Mouse (Mus musculus) ES-Bruce4 (cell line): ENCODE measurements around the gene Foxc1.

Source experiments
- CTCF ChIP-seq: IDR thresholded peaks from one replicate; pipeline ENCODE4 v1.8.1; 2011; ENCODE audit warnings: low read depth, low read length
- POLR2A ChIP-seq: IDR thresholded peaks from one replicate; pipeline ENCODE4 v1.8.1; 2011; ENCODE audit warnings: low read length; ENCODE audit not compliant: insufficient read depth

DNA sequence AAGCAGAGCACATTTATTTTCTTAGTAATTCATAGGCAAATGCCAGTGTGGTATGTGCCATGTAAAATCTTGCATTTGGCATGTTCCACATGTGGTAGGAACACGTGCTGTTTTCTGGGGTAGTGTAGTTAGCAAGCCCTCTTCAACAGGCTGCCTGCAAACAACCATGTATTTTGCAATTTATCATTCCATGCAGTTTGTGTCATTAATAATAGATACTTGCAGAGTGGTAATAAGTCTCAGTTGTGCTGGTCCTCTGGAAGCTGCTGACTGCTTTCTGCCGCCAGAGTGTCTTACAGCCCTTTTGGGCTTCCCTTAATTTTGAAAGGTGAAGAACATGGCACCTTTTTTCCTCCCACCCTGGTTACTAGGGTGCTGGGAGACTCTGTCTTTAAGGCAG, 6.3 kb downstream of the Foxc1 start:
- TF ChIP-seq POLR2A = no peak
- no peak for TF ChIP-seq CTCF
